Mouse (Mus musculus) E14TG2a.4 (cell line): ENCODE measurements around the gene Cdcp1.

Experiments used
- H3K27me3 ChIP-seq: 2 replicates; pipeline ENCODE4 v1.6.1; 2014; ENCODE audit warnings: low read length, control low read depth; ENCODE audit not compliant: insufficient read depth
- H3K36me3 ChIP-seq: 2 replicates; pipeline ENCODE4 v1.6.1; 2014; ENCODE audit warnings: low read length, control low read depth; ENCODE audit not compliant: insufficient read depth
- H3K4me1 ChIP-seq: replicated peaks from 2 replicates; pipeline ENCODE4 v1.6.1; 2014; ENCODE audit warnings: low read depth, low read length, control low read depth
- H3K4me3 ChIP-seq: replicated peaks from 2 replicates; pipeline ENCODE4 v1.5.1; 2014; ENCODE audit warnings: mild to moderate bottlenecking, low read length
- H3K9me3 ChIP-seq: 2 replicates; pipeline ENCODE4 v1.6.1; 2014; ENCODE audit warnings: low read length, control low read depth
- CTCF ChIP-seq: conservative IDR thresholded peaks from 2 replicates; pipeline ENCODE4 v1.5.1; 2014; ENCODE audit warnings: low read length
- NANOG ChIP-seq: IDR thresholded peaks from 2 replicates; pipeline ENCODE4 v1.6.1; 2014; ENCODE audit warnings: borderline replicate concordance, low read length, mixed read lengths
- POU5F1 ChIP-seq: IDR thresholded peaks from 2 replicates; pipeline ENCODE4 v1.6.1; 2014; ENCODE audit warnings: low read length, borderline replicate concordance

The Cdcp1 gene

GRCm38 (mm10) chr9:123243988-123244387 is 28.1 kb upstream of the Cdcp1 start:
- Histone ChIP-seq H3K36me3 (no peaks in the 10 kb centered on the region), H3K27me3 (peaks cover 7% of the 10 kb centered on the region), H3K4me1 (no peaks in the 10 kb centered on the region), H3K9me3 (no peaks in the 10 kb centered on the region), H3K4me3 (no peak overlapping the region)
- TF ChIP-seq NANOG (no peak), POU5F1 (no peak), CTCF (no peak)

- Histone ChIP-seq H3K36me3 (no peaks in the 10 kb centered on the region), H3K4me3 (no peak overlapping the region), H3K27me3 (peaks cover 7% of the 10 kb centered on the region), H3K4me1 (peaks cover 4% of the 10 kb centered on the region; the same call in 1 of the 2 replicates), H3K9me3 (no peaks in the 10 kb centered on the region)
- no peak for TF ChIP-seq CTCF
- no peak for TF ChIP-seq POU5F1
- TF ChIP-seq NANOG = no peak
These were observed 25.4 kb upstream of the Cdcp1 start for GRCm38 (mm10) chr9:123241191-123241590.

- H3K27me3 ChIP-seq = peaks cover 7% of the 10 kb centered on the region
- H3K36me3 ChIP-seq = no peaks in the 10 kb centered on the region
- H3K9me3 ChIP-seq = no peaks in the 10 kb centered on the region
- no peak overlapping the region for H3K4me3 ChIP-seq
- peaks cover 4% of the 10 kb centered on the region; the same call in 1 of the 2 replicates for H3K4me1 ChIP-seq
- no peak for TF ChIP-seq NANOG
These were observed 24.9 kb upstream of the Cdcp1 start for GRCm38 (mm10) chr9:123240751-123241150.

- peaks cover 7% of the 10 kb centered on the region for H3K27me3 ChIP-seq
- H3K36me3 ChIP-seq = no peaks in the 10 kb centered on the region
- TF ChIP-seq NANOG = no peak
- TF ChIP-seq CTCF = no peak
- no peak for TF ChIP-seq POU5F1
- peaks cover 4% of the 10 kb centered on the region; the same call in 1 of the 2 replicates for H3K4me1 ChIP-seq
- no peak overlapping the region for H3K4me3 ChIP-seq
- H3K9me3 ChIP-seq = no peaks in the 10 kb centered on the region
These were observed 24.4 kb upstream of the Cdcp1 start for GRCm38 (mm10) chr9:123240271-123240670.

- Histone ChIP-seq H3K36me3 (no peaks in the 10 kb centered on the region), H3K9me3 (no peaks in the 10 kb centered on the region), H3K4me3 (no peak overlapping the region), H3K27me3 (peaks cover 7% of the 10 kb centered on the region), H3K4me1 (peaks cover 4% of the 10 kb centered on the region; the same call in 1 of the 2 replicates)
- TF ChIP-seq CTCF (no peak), POU5F1 (no peak), NANOG (no peak)
These were observed 23.8 kb upstream of the Cdcp1 start for GRCm38 (mm10) chr9:123239651-123240050.

- no peak overlapping the region for H3K4me3 ChIP-seq
- peaks cover 4% of the 10 kb centered on the region; the same call in 1 of the 2 replicates for H3K4me1 ChIP-seq
- peaks cover 7% of the 10 kb centered on the region for H3K27me3 ChIP-seq
- no peaks in the 10 kb centered on the region for H3K36me3 ChIP-seq
- no peak for TF ChIP-seq CTCF
- no peak for TF ChIP-seq NANOG
- TF ChIP-seq POU5F1 = no peak
- no peaks in the 10 kb centered on the region for H3K9me3 ChIP-seq
These were observed 22.6 kb upstream of the Cdcp1 start for GRCm38 (mm10) chr9:123238256-123239045.

- no peaks in the 10 kb centered on the region for H3K36me3 ChIP-seq
- no peak overlapping the region for H3K4me3 ChIP-seq
- H3K27me3 ChIP-seq = no peaks in the 10 kb centered on the region
- TF ChIP-seq POU5F1 (no peak), CTCF (no peak), NANOG (no peak)
- no peaks in the 10 kb centered on the region for H3K9me3 ChIP-seq
- H3K4me1 ChIP-seq = peaks cover 4% of the 10 kb centered on the region; the same call in 1 of the 2 replicates
These were observed 21.9 kb upstream of the Cdcp1 start for GRCm38 (mm10) chr9:123237739-123238138.

GRCm38 (mm10) chr9:123235621-123236020 is 19.8 kb upstream of the Cdcp1 start:
- Histone ChIP-seq H3K4me3 (no peak overlapping the region), H3K9me3 (no peaks in the 10 kb centered on the region), H3K4me1 (peaks cover 4% of the 10 kb centered on the region; the same call in 1 of the 2 replicates), H3K36me3 (no peaks in the 10 kb centered on the region), H3K27me3 (no peaks in the 10 kb centered on the region)
- TF ChIP-seq CTCF (no peak), POU5F1 (no peak), NANOG (no peak)

GRCm38 (mm10) chr9:123229826-123230225 is 14.0 kb upstream of the Cdcp1 start:
- no peaks in the 10 kb centered on the region for H3K36me3 ChIP-seq
- H3K4me3 ChIP-seq = no peak overlapping the region
- peaks cover 38% of the 10 kb centered on the region for H3K9me3 ChIP-seq
- no peaks in the 10 kb centered on the region for H3K4me1 ChIP-seq
- H3K27me3 ChIP-seq = no peaks in the 10 kb centered on the region
- TF ChIP-seq NANOG = no peak
- no peak for TF ChIP-seq POU5F1
- no peak for TF ChIP-seq CTCF
